Mouse (Mus musculus) kidney, postnatal 36 days (tissue): Measurements from ENCODE around the gene Oas1g.
A peak's percentile ranks its signal among the peaks of the same experiment; 100 is the strongest.
"Not testable (repeated sequence)": the region's sequence is repeated elsewhere in the genome, so short reads cannot be mapped to it uniquely, and the experiment has no call there.

Source experiments
- DNase-seq, 2 experiments: peaks; one replicate each; pipeline ENCODE4 v3.0.0; 2021 to 2022; ENCODE audit warnings: mixed read lengths in 2 of 2

Gene Oas1g

GRCm38 (mm10) chr5:120887413-120887812 is at the start of gene Oas1g:
Oas1g (minus strand) TSS chr5:120887613.
- DNase-seq: peak in 1 of 2 experiments; percentile 8

DNA sequence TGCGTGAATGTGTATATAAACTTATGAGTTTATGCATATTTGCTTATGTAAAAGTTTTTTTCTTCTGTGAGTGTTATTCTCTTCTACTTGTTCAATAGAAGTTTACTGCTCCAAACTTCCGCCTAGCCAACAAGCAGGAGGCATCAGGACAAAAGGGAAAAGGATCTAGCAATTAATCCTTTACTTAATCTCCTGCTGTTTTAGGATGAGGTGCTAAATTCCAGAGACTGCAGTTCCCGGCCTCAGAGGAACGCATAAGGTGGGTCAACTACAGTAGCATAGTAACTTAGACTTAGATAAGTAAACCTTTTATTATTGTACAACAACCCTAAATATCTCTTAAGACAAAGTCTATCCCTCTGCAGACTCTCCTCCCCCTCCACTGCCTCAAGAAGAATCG is 46.6 kb upstream of the Oas1g start:
- no peak for DNase-seq

DNA sequence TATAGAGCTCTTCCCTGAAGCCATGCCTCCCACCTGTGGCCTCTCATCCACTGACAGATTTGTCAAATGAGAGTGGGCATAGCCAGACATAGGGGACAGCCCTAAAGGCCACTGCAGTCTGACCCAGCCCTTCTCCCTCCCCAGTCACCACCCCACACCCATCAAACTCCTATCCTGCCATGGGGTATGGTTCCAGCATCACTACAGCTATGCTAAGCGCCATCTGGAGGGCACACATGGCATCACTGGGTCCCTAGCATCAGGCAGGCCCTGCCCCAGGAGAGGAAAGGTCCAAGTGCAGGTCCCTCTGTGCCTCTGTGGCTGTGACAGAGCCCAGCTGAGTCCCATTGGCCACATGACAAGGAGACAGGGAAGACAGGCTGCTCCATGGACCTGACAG is 39.6 kb upstream of the Oas1g start:
- peak in 1 of 2 experiments; percentile 40 for DNase-seq

GRCm38 (mm10) chr5:120926311-120926710 is 38.9 kb upstream of the Oas1g start:
- DNase-seq: not testable (repeated sequence)

DNA sequence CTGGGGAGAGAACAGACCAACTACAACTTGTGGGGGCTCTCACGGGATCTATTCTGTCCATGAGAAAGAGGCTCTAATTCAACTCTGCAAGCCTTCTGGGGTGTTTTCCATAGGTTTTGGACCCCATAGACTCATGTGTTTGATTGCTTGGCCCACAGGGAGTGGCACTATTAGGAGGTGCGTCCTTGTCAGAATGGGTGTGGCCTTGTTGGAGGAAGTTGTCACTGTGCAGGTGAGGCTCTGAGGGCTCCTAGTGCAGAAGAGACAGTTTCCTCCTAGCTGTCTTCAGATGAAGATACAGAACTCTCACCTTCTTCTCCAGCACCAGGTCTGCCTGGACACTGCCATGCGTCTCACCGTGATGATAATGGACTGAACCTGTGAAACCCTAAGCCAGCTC is 37.1 kb upstream of the Oas1g start:
- DNase-seq: not testable (repeated sequence)

GRCm38 (mm10) chr5:120923969-120924368 is 36.6 kb upstream of the Oas1g start:
- DNase-seq: no peak

DNA sequence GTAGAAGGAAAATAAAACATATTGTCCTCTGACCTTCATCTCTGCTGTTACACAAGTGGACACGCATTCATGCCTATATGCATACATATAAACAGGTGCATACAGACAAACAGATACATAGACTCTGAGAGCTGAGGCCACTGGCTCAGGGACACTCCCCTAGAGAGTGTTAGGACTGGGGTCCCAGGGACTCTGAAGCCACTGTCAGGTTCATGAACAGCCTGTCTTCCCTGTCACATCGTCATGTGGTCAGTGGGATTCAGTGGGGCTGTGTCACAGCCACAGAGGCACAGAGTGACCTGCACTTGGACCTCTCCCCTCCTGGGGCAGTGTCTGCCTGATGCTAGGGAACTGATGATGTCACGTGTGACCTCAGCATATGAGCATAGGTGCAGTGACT is 32.9 kb upstream of the Oas1g start:
- DNase-seq: no peak

GRCm38 (mm10) chr5:120919156-120919935 is 31.9 kb upstream of the Oas1g start:
- not testable (repeated sequence) for DNase-seq

DNA sequence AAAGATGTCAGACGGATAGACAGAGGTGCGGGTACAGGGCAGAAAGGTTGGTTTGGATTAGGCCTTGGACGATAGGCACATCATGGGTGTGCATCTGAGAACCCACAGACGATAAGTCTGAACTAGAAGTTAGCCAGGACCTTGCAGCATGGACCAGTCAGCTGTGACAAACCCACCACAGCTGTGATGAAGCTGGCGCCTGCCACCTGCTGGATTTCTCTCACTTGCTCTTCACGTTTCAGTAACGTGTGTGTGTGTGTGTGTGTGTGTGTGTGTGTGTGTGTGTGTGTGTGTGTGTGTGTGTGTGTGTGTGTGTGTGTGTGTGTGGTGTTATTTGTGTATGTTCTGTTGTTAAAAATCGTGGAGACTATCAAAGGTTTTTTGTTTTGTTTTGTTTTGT is 26.8 kb upstream of the Oas1g start, which contains the start of gene Oas1d:
Gene Oas1d (plus strand): TSS at position 333 of the 400 bp plus-strand sequence.
- not testable (repeated sequence) for DNase-seq

DNA sequence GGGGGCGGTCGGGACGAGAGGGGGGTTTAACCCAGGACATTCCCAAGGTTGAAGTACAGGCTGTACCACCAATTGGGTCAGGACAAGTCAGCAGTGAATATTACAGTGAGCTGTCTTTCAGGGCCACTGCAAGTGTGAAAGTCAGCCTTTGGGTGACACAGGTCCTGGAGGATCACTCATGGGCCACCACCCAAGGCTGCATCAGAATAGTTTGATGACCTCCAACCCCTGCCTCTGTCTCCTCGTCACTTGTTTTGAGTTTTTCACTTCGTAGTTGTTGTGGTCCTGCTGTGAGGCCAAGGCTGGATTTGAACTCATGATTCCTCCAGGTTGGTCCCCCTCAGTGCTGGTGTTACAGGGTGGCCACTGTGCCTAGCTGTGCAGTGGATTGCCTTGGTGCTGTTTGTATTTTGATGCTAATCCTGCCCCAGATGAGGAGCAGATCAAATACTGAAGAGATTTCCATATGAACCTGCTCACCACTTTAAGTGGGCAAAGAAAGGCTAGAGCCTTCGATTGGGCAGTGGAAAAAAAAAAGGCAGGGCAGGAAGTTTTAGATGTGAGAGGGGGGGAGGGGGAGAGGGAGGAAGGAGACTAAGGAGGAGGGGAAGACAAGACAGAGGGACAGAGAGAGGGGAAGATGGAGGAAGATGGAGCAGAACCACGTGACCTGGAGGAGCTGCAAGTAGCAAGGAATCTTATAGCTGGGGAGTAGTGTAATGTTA is 20.9 kb upstream of the Oas1g start:
- DNase-seq: no peak

DNA sequence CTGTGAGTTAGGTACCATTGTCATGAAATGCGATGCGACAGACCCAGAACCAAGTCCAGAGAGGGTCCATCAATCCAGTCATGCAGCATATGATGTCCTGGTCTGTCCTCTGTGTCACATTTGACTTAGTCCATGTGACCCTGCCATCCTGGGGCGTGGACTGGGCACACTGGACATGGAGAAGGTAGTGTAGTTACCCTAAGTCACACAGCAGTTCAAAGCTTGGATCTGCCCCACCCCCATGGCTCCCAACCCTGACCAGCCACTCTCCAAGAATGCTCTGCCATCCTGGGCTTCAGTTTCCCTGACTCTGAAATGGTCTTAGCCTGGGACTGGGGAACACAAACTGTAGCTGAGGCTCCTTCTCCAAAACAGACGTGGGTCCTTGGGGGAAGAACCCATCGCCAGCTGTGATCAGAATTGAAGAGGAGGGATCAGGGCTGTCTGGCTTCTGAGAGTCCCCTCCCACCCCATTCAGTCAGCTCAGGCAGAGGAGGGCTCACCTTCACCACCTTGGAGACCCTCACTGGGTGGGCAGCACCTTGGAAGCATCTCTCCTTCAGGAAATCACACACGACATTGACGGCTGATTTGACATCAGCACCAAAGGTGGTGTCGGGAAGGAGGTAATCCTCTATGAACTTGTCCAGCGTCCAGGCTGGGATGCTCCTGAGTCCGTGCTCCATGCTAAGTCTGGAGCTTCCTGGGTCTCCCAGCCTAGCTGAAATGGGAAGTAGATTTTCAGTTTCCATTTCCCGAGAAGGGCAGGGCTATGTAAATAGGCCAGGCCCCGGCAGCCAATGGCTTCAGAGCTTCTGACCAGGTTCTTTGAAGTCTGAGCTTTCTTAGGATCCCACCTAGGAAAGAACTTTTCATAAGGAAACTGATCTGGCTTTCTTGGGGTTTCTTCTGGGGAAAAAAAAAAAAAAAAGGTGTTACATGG is 19.6 kb upstream of the Oas1g start, which contains the start of gene Oas1a:
Gene Oas1a (minus strand): TSS at position 731 of the 943 bp plus-strand sequence.
- DNase-seq: peak; percentile 10 to 25

DNA sequence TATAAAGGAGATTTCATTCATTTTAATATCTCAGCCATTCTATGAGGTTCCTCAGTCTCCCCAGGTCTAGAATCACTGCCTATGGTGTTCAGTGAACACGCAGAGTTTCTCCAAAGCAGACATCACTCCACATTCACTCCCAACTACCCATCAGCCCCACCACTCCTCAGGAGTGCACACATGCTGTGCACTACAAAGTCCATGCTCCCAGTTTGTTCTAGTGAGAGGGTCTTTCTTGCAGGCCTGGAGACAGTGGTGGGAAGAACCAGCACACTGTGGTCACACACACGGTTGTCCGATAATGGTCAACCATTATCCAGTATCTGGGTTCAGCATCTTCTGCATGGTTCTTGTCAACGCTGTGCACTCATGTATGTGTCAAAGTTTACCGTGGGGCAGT is 14.6 kb upstream of the Oas1g start:
- DNase-seq: no peak

- no peak for DNase-seq
Observed at GRCm38 (mm10) chr5:120900666-120901065, 13.3 kb upstream of the Oas1g start.

DNA sequence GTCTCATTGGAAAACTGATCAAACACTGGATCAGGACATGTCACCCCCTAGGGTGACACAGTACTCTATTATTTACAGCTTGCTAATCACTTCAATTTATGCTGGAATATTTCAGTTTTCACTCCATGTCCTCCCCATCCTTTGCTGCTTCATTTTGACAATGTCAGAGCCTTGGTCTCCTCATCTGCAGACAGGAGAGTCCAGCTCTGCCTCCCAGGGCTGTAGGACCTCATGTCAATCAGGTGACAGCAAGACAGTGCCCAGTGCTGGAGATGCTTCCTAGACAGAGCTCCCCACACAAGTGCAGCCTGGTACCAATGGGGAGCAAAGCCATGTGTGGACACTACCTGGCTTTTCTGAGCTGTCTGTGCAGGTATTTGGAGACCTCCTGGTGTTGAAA is 11.3 kb upstream of the Oas1g start:
- DNase-seq: no peak

- no peak for DNase-seq
Observed at GRCm38 (mm10) chr5:120898307-120898706, 10.9 kb upstream of the Oas1g start.

DNA sequence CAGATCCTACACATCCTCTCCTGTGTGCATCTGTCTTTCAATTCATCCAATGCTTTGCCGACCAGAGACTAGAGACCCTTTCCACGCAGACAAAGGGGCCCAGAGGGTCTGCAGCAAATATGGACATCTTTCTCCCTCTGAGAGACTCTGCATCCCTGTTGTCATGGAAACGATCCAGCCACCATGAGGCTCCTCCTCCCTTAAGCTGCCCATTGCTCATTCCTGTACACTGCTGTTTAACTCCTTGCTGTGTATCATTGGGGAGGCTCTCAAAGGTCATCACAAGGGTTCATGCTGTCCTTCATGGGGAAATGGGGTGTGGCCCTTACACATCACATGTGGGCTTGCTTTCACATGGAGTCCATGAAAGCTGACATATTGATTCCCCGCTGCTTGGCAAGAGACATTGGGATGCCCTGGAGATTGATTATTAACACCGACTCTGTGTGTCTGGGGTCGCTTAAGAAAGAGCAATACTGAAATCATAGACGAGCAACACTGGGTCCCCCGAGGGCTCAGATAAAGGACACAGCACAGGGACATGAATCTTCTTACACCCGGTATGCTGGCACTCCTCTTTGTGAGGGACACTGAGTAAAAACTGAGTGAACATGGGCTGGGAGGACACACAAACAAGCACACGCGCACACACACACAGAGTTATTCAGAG is 8.0 kb upstream of the Oas1g start:
- DNase-seq: no peak

DNA sequence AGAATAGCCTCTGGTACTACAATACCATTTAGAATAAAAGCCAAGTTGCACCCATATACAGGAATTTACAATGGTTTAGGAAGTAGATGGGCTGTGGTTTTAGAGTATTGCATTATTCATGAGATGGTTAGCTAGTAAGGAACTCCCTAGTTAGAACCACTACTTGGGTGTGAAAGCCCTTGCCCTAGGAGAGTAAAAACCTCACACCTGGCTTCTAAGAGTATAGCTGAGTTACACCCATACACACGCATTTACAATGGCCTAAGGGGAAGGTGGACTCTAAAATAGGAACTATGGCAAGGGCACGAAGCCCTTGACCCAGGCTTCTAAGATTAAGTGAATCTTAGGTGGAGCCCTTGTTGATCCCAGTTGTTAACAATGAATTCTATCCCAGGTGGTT is 7.3 kb upstream of the Oas1g start:
- DNase-seq: not testable (repeated sequence)

DNA sequence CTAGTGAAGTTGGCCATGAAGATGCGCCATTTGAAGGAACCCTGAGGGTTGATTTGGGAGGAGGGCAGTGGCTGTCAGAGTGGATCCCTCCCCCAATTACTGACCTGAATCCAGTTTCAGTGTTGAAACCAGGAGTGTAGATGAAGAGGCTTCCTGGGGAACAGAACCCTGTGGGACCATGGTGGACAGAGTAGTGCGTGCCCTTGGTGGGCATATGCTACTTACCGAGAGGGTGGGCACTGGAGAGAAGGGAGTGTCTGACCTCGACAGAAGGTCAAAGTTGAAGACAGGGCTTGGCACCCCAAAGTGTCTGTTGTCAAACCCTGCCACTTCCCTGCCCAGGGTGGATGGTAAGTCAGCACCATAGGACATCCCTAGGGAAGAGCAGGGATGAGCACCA is 6.5 kb upstream of the Oas1g start:
- not testable (repeated sequence) for DNase-seq

- DNase-seq: no peak
Observed at GRCm38 (mm10) chr5:120892243-120892660, 4.8 kb upstream of the Oas1g start.

DNA sequence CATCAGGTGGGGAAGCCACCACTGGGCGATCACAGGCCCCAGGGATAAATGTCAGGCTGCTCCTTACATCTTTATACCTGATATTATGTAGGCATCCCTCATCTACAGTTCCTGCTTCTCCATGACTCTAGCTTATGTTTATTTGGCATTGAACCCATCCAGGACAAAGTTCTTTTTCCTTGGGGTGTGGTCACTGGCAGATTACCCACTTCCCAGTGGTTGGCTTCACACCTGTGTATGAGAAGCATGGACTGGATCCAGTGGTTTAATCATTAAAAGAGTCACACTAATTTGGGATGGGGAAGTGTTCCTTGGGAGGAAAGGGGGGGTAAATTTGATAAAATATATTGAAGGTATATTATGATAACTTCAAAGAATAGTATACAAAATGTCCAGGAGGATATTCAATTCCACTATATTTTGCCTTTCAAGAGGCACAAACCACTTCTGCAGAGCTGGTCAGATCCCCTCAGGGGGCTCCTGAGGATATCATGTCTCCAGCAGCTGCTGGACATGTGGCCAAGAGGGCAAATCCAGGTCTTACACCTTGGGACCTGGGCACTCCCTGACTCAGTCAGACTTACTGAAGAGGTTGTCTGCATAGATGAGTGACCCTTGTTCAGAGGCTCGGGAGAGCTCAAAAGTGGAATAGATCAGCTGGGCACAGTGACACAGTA is 4.3 kb upstream of the Oas1g start:
- peak; percentile 14 to 20 for DNase-seq

- DNase-seq: no peak
Observed at GRCm38 (mm10) chr5:120890991-120891390, 3.6 kb upstream of the Oas1g start.

DNA sequence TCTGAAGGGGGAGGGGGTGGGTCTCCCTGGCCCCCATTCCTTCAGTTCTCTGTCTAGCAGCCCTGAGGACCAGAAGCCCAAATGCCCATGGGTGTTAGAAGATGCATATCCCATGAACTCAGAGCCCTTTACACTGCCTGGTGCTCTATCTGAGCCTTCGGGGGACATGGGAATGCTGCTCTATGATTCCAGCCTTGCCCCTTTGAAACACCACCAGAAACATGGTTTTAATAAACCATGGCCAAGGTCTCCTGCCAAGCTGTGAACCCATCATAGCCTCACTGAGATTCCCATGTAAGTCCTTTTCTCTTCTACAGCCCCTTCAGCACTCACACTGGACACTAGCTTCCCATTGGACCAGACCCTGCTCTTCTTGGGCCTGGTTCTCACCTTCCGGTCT is 2.6 kb upstream of the Oas1g start:
- no peak for DNase-seq
